Mouse (Mus musculus) cerebellum, adult 2 months (tissue): ENCODE measurements at regions not wholly inside any gene's neighbourhood (a gene's known extent, or its start where the extent isn't known, plus 50 kb on each side); places are given as distances from the start of the nearest gene placed in this dataset.

Experiments used
- DNase-seq, 2 experiments: peaks; one replicate each; pipeline ENCODE4 v3.0.0; 2021
- H3K27ac ChIP-seq: fragments of 200-500 bp; 2 replicates; pipeline ENCODE4 v1.5.1; 2012; ENCODE audit warnings: low read length, control low read depth, inconsistent platforms; ENCODE audit not compliant: insufficient read depth
- H3K27me3 ChIP-seq: fragments of 200-500 bp; 2 replicates; pipeline ENCODE4 v1.6.1; 2012; ENCODE audit warnings: inconsistent platforms, mild to moderate bottlenecking, low read length, moderate library complexity; ENCODE audit not compliant: control insufficient read depth, insufficient read depth
- H3K4me1 ChIP-seq: fragments of 200-500 bp; 2 replicates; pipeline ENCODE4 v1.6.1; 2011; ENCODE audit warnings: low read length; ENCODE audit not compliant: control insufficient read depth, insufficient read depth
- H3K4me3 ChIP-seq: fragments of 200-500 bp; replicated peaks from 2 replicates; pipeline ENCODE3; 2011; ENCODE audit warnings: mild to moderate bottlenecking, low read depth, low read length, control low read depth; ENCODE audit not compliant: insufficient read depth
- CTCF ChIP-seq: fragments of 200-500 bp; IDR thresholded peaks from 2 replicates; pipeline ENCODE4 v1.5.1; 2011; ENCODE audit warnings: low read depth, mild to moderate bottlenecking, control low read depth, low read length, moderate library complexity, borderline replicate concordance; ENCODE audit not compliant: insufficient read depth
- POLR2A ChIP-seq: fragments of 200-500 bp; IDR thresholded peaks from 2 replicates; pipeline ENCODE4 v1.6.1; 2011; ENCODE audit warnings: low read length, control low read depth, borderline replicate concordance; ENCODE audit not compliant: insufficient read depth
- WGBS: fragments of 180-500 bp; shearing (Covaris S2); methylation state at CpG from one replicate; pipeline ENCODE4 v1.1.7; 2018; 5-methylcytosine and 5-hydroxymethylcytosine counted together

DNA sequence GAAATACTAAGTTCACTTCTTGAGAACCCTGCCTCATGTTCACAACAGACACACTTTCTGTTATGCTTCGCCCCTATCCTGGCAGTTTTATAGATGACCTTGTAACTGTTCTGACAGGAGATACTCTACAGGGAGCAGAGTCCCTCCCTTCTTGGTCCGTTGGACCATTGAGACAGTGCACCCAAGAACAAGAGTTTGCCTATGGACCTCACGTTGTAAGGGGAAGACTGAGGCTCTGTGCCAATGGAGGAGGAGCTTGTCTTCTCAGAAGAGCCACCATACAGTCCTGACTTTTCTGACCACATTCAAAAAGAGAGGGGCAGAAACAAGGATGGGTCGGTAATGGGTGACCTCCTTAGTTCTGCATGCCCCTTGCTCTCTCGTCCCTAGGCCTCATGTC, 103.8 kb upstream of the Jun start:
- no peak for TF ChIP-seq POLR2A
- TF ChIP-seq CTCF, result no peak
- Histone ChIP-seq H3K27ac (no peak overlapping the region), H3K27me3 (no peaks in the 10 kb centered on the region), H3K4me1 (no peaks in the 10 kb centered on the region), H3K4me3 (no peak overlapping the region)
- DNase-seq, result no peak
- WGBS, result 81% methylated on average over 5 of the region's 5 CpGs

DNA sequence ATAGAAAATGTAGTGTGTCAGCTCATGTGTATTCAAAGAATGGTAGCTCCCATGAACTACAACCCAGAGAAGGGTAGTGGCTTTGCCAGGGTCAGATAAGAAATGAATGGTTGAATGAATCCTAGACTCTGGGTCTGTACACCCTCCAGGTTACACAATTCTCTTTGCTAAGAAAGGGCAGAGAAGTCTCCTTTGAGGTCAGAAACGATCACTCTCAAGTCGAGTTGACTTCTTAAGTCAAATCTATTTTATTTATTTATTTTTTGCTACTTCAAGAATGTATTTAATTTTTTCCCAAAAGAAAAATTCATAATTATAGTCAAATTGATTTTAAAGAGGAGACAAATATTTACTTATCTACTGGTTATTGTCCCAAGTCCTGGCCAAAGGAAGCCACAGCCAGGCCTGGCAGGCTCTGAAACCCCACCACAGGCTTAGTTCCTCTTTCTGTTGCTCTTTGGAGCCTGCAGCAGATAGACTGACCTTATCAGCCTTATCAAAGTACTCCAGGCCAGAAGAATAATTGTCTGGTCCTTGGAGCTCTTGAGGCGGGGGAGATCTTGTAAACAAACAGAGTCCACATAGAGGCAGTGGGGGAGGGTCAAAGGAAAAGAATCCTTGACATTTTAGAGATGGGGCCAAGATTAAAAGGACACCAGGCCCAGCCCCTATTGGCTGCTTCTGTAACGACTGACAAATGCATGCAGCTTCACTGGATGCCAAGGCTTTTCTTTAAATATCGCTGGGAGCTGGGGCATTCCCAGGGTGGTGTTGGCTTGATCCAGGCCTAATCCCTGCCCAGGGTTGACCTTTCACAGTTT, 104.6 kb upstream of the Jun start:
- WGBS, result 66% methylated on average over 5 of the region's 5 CpGs
- no peaks in the 10 kb centered on the region for H3K4me1 ChIP-seq
- no peak for DNase-seq
- no peak overlapping the region for H3K27ac ChIP-seq
- H3K4me3 ChIP-seq, result no peak overlapping the region
- TF ChIP-seq CTCF, result no peak
- H3K27me3 ChIP-seq, result no peaks in the 10 kb centered on the region

DNA sequence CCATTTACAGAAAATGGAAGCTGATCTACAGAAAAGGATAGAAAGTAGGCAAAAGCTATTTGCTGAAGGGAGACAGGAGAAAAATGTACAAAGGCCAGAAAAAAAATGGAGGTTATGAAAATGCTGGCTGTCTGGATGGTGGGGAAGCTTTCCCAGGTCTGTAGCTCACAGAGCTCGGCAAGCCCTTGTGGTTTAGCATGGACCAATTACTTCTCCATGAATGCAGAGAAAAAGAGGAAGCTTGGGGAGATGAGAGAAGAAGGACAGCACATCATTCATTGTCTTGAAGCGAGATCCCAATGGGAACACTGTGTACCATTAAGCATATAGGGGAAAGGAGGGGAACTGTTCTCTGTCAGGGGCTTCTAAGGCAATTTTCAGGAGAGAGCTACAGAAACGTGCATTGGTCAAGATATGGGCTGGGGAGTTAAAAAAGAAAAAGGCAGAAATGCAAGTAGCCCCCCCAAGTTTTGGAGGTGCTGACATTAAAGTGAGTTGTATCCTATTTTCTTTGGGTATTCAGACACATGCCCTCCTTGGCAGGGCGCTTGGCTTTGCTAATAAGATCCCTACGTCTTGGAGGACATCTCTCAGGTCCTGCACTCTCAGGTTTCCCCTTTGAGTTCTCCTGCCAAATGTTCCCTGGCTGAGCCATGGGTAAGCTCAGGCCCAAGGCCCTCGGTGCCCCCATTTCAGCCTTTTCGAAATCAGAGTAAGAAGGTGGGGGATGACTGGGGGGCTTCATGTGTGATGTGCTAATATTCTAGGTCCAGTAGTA, 105.8 kb upstream of the Jun start:
- Histone ChIP-seq H3K4me1 (no peaks in the 10 kb centered on the region), H3K27me3 (no peaks in the 10 kb centered on the region), H3K4me3 (no peak overlapping the region), H3K27ac (no peak overlapping the region)
- 88% methylated on average over 7 of the region's 7 CpGs for WGBS
- TF ChIP-seq CTCF, result no peak
- no peak for TF ChIP-seq POLR2A
- no peak for DNase-seq

DNA sequence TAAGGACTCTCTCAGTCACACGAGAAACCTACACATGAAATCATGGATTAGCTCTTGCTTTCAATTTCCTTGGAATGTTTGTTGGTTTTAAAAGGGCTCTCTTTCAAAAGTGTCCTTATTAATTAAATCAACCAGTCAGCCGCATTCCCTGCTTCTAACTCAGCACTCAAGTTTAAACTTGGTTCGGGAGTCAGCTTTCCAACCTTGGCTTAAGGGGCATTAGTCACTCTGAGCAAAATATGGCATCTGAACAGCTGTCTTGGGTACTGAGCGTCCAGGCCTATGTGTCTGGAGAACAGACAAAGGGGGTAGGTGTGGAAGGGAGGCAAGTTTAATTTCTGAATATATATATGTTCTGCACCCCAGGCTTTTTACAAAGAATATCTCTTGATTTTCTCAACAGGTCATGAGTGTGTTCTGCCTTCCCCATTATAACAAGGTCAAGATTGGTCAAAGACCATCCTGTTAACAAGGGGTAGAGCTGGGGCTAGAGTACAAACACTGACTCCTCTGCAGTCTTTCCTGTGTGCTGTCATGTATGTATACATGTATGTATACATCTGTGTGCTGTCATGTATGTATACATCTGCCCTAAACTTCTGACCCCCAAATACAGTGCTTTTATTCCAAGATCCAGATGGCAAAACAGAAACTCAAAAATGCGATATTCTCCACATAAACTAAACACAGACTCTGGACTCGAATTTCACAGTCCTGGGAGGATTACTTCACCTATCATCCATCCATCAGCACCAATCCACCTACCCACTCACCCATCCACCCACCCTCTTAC, 106.8 kb upstream of the Jun start:
- 82% methylated on average over 6 of the region's 6 CpGs for WGBS
- H3K4me1 ChIP-seq, result no peaks in the 10 kb centered on the region
- DNase-seq, result no peak
- no peak overlapping the region for H3K4me3 ChIP-seq
- H3K27ac ChIP-seq, result no peak overlapping the region
- no peaks in the 10 kb centered on the region for H3K27me3 ChIP-seq
- TF ChIP-seq CTCF (no peak), POLR2A (no peak)

DNA sequence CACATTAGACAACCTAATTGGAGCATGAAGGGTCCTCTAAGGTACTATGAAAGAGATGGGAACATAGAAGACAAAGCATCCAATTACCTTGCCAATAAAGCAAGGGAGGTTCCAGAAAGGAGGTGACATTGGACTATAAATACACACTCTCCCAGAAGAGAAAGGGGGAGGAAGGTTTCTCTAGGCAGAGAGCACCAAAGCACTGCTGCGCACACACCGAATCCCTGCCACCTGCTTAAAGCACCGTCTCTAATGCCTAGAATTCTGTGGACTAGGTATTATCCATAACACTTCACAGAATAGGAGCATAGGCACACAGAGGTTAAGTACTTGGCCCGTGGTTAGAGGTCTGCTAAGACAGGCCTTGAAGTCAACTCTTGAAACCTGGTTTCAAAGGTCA, 107.8 kb upstream of the Jun start:
- no peaks in the 10 kb centered on the region for H3K27me3 ChIP-seq
- no peak overlapping the region for H3K27ac ChIP-seq
- H3K4me1 ChIP-seq, result no peaks in the 10 kb centered on the region
- 93% methylated on average over 4 of the region's 4 CpGs for WGBS
- H3K4me3 ChIP-seq, result no peak overlapping the region
- DNase-seq, result no peak
- TF ChIP-seq POLR2A (no peak), CTCF (no peak)

DNA sequence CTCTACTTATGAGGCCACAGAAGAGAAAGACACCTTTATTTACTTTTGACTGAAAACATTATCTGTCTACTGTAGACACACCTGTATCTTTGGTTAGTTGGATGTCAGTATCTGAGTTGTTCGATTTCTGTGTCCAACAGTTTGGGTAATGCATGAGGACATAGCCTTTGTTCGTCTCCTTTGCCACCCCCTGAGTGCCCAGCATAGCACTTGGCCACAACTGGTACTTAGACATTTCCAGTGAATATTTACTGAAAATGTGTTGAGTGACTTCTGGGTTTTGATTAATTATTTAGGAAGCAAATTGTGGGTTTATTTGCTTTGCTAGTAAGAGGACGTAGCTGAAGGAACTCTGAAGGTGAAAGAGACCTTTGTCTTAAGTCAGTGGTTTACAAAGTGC, 108.4 kb upstream of the Jun start:
- Histone ChIP-seq H3K4me3 (no peak overlapping the region), H3K27ac (no peak overlapping the region), H3K27me3 (no peaks in the 10 kb centered on the region), H3K4me1 (no peaks in the 10 kb centered on the region)
- 79% methylated on average over 3 of the region's 3 CpGs for WGBS
- no peak for DNase-seq
- TF ChIP-seq POLR2A, result no peak
- TF ChIP-seq CTCF, result no peak

DNA sequence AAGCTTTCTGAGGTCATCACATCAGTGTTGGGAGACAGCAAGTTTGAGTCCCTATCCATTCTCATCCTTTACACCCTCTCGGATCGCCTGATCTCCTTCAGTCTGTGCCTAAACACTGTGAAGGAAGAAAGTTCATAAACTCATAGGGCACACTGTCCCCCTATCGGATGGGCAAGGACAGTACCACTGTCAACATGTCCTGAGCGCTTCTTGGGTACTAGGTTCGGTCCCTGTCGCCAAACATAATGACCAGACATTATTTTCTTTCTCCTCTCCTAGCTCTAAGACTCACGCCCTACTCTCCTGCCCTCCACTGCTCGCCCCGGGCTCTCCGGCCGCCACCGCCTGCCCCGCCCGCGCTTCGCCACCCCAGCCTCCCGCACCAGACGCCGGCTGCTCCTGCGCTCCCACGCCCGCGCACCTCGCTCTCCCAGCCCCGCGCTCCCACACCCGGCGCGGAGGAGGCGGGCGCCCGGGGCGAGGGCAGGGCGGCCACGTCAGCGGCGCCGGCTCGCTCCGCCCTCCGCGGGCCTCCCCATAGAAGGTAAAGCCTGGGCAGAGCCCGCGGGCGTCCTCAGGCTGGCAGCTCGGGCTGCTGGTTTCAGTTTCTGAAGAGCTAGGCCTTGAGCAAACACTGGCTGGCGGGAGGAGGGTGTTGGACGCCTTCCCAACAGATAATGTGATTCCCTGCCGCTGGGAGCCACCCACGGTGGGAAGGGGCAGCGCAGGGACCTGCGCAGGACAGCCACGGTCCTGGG, 109.1 kb upstream of the Jun start:
- TF ChIP-seq POLR2A (peak; percentile 62; the same call in 1 of the 2 replicates), CTCF (peak; percentile 43; the same call in 1 of the 2 replicates)
- DNase-seq, result peak; percentile 83 to 86
- no peaks in the 10 kb centered on the region for H3K27me3 ChIP-seq
- no peaks in the 10 kb centered on the region for H3K4me1 ChIP-seq
- H3K4me3 ChIP-seq, result peak overlapping the region; percentile 54
- H3K27ac ChIP-seq, result peak overlapping the region; percentile 34
- 2% methylated on average over 53 of the region's 53 CpGs for WGBS
